Mouse (Mus musculus): Measurements from ENCODE around the gene Plbd1. TPM values are rescaled to one million over a fixed set of nuclear protein-coding genes. Genes with fewer than 3 reads are reported as not detected.

Gene Plbd1
- 0.63 and 1.4 TPM in 2 replicates for polyA plus RNA-seq (2016; fragmentation: Nextera tagmentation; extraction: Ambion mirVana)

- under 1% methylated on average over 19 of the region's 19 CpGs for WGBS
- Histone ChIP-seq H3K4me1 (peaks cover 10% of the 10 kb centered on the region), H3K27me3 (ENCODE audit: low read depth, poor library complexity, severe bottlenecking) (peaks cover 45% of the 10 kb centered on the region), H3K36me3 (no peaks in the 10 kb centered on the region), H3K9me3 (replicated peaks) (no peaks in the 10 kb centered on the region), H3K27ac (peak within 1 kb of the TSS; percentile 59; the same call in 1 of the 2 replicates), H3K4me3 (peak within 1 kb of the TSS; percentile 56)
- peak; percentile 65 for DNase-seq (ENCODE audit: low spot score)
Measured at GRCm38 (mm10) chr6:136661706-136662016, at the start of gene Plbd1. Gene Plbd1 (minus strand): TSS chr6:136661928.

- Histone ChIP-seq H3K27me3 (ENCODE audit: low read depth, poor library complexity, severe bottlenecking) (no peaks in the 10 kb centered on the region), H3K36me3 (no peaks in the 10 kb centered on the region), H3K27ac (no peak overlapping the region), H3K4me3 (no peak overlapping the region), H3K9me3 (replicated peaks) (no peaks in the 10 kb centered on the region), H3K4me1 (no peaks in the 10 kb centered on the region)
- 95% methylated on average over 5 of the region's 5 CpGs for WGBS
- DNase-seq (ENCODE audit: low spot score) = no peak
Measured at GRCm38 (mm10) chr6:136710408-136710807, 48.7 kb upstream of the Plbd1 start.

GRCm38 (mm10) chr6:136708597-136708996, 46.9 kb upstream of the Plbd1 start:
- Histone ChIP-seq H3K27me3 (ENCODE audit: low read depth, poor library complexity, severe bottlenecking) (no peaks in the 10 kb centered on the region), H3K4me3 (no peak overlapping the region), H3K27ac (no peak overlapping the region), H3K36me3 (no peaks in the 10 kb centered on the region), H3K4me1 (no peaks in the 10 kb centered on the region), H3K9me3 (replicated peaks) (no peaks in the 10 kb centered on the region)
- WGBS = 93% methylated on average over 6 of the region's 6 CpGs
- DNase-seq (ENCODE audit: low spot score) = no peak

- WGBS = 94% methylated on average over 3 of the region's 3 CpGs
- H3K9me3 ChIP-seq (replicated peaks) = no peaks in the 10 kb centered on the region
- H3K4me1 ChIP-seq = no peaks in the 10 kb centered on the region
- H3K36me3 ChIP-seq = no peaks in the 10 kb centered on the region
- no peak overlapping the region for H3K27ac ChIP-seq
- no peak for DNase-seq (ENCODE audit: low spot score)
- no peaks in the 10 kb centered on the region for H3K27me3 ChIP-seq (ENCODE audit: low read depth, poor library complexity, severe bottlenecking)
- no peak overlapping the region for H3K4me3 ChIP-seq
Measured at GRCm38 (mm10) chr6:136701878-136702277, 40.1 kb upstream of the Plbd1 start.

- 89% methylated on average over 5 of the region's 5 CpGs for WGBS
- Histone ChIP-seq H3K36me3 (no peaks in the 10 kb centered on the region), H3K27me3 (ENCODE audit: low read depth, poor library complexity, severe bottlenecking) (no peaks in the 10 kb centered on the region), H3K4me1 (no peaks in the 10 kb centered on the region), H3K9me3 (replicated peaks) (no peaks in the 10 kb centered on the region), H3K4me3 (no peak overlapping the region), H3K27ac (no peak overlapping the region)
- DNase-seq (ENCODE audit: low spot score) = no peak
Measured at GRCm38 (mm10) chr6:136701185-136701584, 39.5 kb upstream of the Plbd1 start.

- Histone ChIP-seq H3K36me3 (no peaks in the 10 kb centered on the region), H3K27ac (no peak overlapping the region), H3K4me1 (peaks cover 10% of the 10 kb centered on the region), H3K9me3 (replicated peaks) (no peaks in the 10 kb centered on the region), H3K4me3 (no peak overlapping the region), H3K27me3 (ENCODE audit: low read depth, poor library complexity, severe bottlenecking) (no peaks in the 10 kb centered on the region)
- WGBS = 95% methylated on average over 6 of the region's 6 CpGs
- DNase-seq (ENCODE audit: low spot score) = no peak
Measured at GRCm38 (mm10) chr6:136691314-136691713, 29.6 kb upstream of the Plbd1 start.

- Histone ChIP-seq H3K4me3 (no peak overlapping the region), H3K36me3 (no peaks in the 10 kb centered on the region), H3K9me3 (replicated peaks) (no peaks in the 10 kb centered on the region), H3K27me3 (ENCODE audit: low read depth, poor library complexity, severe bottlenecking) (no peaks in the 10 kb centered on the region), H3K4me1 (peaks cover 10% of the 10 kb centered on the region), H3K27ac (no peak overlapping the region)
- no peak for DNase-seq (ENCODE audit: low spot score)
- 78% methylated on average over 5 of the region's 5 CpGs for WGBS
Measured at GRCm38 (mm10) chr6:136690527-136690926, 28.8 kb upstream of the Plbd1 start.

- no peak for DNase-seq (ENCODE audit: low spot score)
- WGBS = 71% methylated on average over 15 of the region's 15 CpGs
Measured at GRCm38 (mm10) chr6:136689790-136690413, 28.2 kb upstream of the Plbd1 start.

GRCm38 (mm10) chr6:136685433-136685832, 23.7 kb upstream of the Plbd1 start:
- H3K4me1 ChIP-seq = peaks cover 12% of the 10 kb centered on the region
- no peak overlapping the region for H3K27ac ChIP-seq
- no peak for DNase-seq (ENCODE audit: low spot score)
- no peaks in the 10 kb centered on the region for H3K9me3 ChIP-seq (replicated peaks)
- WGBS = 86% methylated on average over 5 of the region's 5 CpGs
- no peak overlapping the region for H3K4me3 ChIP-seq
- no peaks in the 10 kb centered on the region for H3K36me3 ChIP-seq
- no peaks in the 10 kb centered on the region for H3K27me3 ChIP-seq (ENCODE audit: low read depth, poor library complexity, severe bottlenecking)

More at GRCm38 (mm10) chr6:136689790-136690413, 28.2 kb upstream of the Plbd1 start:
- Histone ChIP-seq H3K4me1 (peaks cover 12% of the 10 kb centered on the region), H3K27ac (peak overlapping the region; percentile 3; the same call in 1 of the 2 replicates), H3K36me3 (no peaks in the 10 kb centered on the region), H3K4me3 (no peak overlapping the region), H3K9me3 (replicated peaks) (no peaks in the 10 kb centered on the region), H3K27me3 (ENCODE audit: low read depth, poor library complexity, severe bottlenecking) (no peaks in the 10 kb centered on the region)

- Histone ChIP-seq H3K4me3 (no peak overlapping the region), H3K36me3 (no peaks in the 10 kb centered on the region), H3K9me3 (replicated peaks) (no peaks in the 10 kb centered on the region), H3K27me3 (ENCODE audit: low read depth, poor library complexity, severe bottlenecking) (no peaks in the 10 kb centered on the region), H3K4me1 (peaks cover 3% of the 10 kb centered on the region; the same call in 1 of the 2 replicates), H3K27ac (no peak overlapping the region)
- no peak for DNase-seq (ENCODE audit: low spot score)
- 86% methylated on average over 11 of the region's 11 CpGs for WGBS
Measured at GRCm38 (mm10) chr6:136683410-136684334, 21.9 kb upstream of the Plbd1 start.

- no peak for DNase-seq (ENCODE audit: low spot score)
- H3K4me1 ChIP-seq = no peaks in the 10 kb centered on the region
- H3K9me3 ChIP-seq (replicated peaks) = no peaks in the 10 kb centered on the region
- H3K36me3 ChIP-seq = no peaks in the 10 kb centered on the region
- H3K4me3 ChIP-seq = no peak overlapping the region
- H3K27me3 ChIP-seq (ENCODE audit: low read depth, poor library complexity, severe bottlenecking) = no peaks in the 10 kb centered on the region
- H3K27ac ChIP-seq = no peak overlapping the region
- 39% methylated on average over 2 of the region's 2 CpGs for WGBS
Measured at GRCm38 (mm10) chr6:136679381-136679780, 17.7 kb upstream of the Plbd1 start.

- Histone ChIP-seq H3K4me1 (no peaks in the 10 kb centered on the region), H3K36me3 (no peaks in the 10 kb centered on the region), H3K4me3 (no peak overlapping the region), H3K27ac (no peak overlapping the region), H3K27me3 (ENCODE audit: low read depth, poor library complexity, severe bottlenecking) (no peaks in the 10 kb centered on the region), H3K9me3 (replicated peaks) (no peaks in the 10 kb centered on the region)
- no peak for DNase-seq (ENCODE audit: low spot score)
- 94% methylated on average over 6 of the region's 6 CpGs for WGBS
Measured at GRCm38 (mm10) chr6:136674935-136675334, 13.2 kb upstream of the Plbd1 start.

GRCm38 (mm10) chr6:136672467-136672866, 10.7 kb upstream of the Plbd1 start:
- Histone ChIP-seq H3K9me3 (replicated peaks) (no peaks in the 10 kb centered on the region), H3K4me1 (0 out of 2 replicates have a peak, but pooled peaks cover 4% of the 10 kb centered on the region), H3K36me3 (no peaks in the 10 kb centered on the region), H3K27ac (no peak overlapping the region), H3K4me3 (no peak overlapping the region), H3K27me3 (ENCODE audit: low read depth, poor library complexity, severe bottlenecking) (no peaks in the 10 kb centered on the region)
- no peak for DNase-seq (ENCODE audit: low spot score)
- WGBS = 84% methylated on average over 7 of the region's 7 CpGs

Data from limb, embryonic 10.5 days (tissue).